Mouse (Mus musculus): Measurements from ENCODE around the gene Hnrnpa1. TPM values are rescaled to one million over a fixed set of nuclear protein-coding genes. Genes with fewer than 3 reads are reported as not detected.

Hnrnpa1 gene
- polyA plus RNA-seq, 1 experiment from 2014 or later, result 590 TPM

- Histone ChIP-seq H3K27me3 (ENCODE audit: control insufficient read depth, insufficient read depth, low read length) (no peaks in the 10 kb centered on the region), H3K4me3 (ENCODE audit: low read depth, low read length) (no peak overlapping the region), H3K36me3 (ENCODE audit: control insufficient read depth, insufficient read depth, low read length) (no peaks in the 10 kb centered on the region), H3K27ac (ENCODE audit: low read depth, low read length) (no peak overlapping the region), H3K4me2 (no peak overlapping the region), H3K9ac (ENCODE audit: low read depth, low read length) (no peak overlapping the region), H3K4me1 (ENCODE audit: control insufficient read depth, insufficient read depth, low read length) (peaks cover 6% of the 10 kb centered on the region), H3K9me3 (replicated peaks; ENCODE audit: control insufficient read depth, low read length) (no peaks in the 10 kb centered on the region)
- 82% methylated on average over 7 of the region's 7 CpGs for WGBS (ENCODE audit: insufficient replicate concordance)
- no peak for ATAC-seq (replicated peaks; ENCODE audit: insufficient number of reproducible peaks, low FRiP score, low TSS enrichment)
Measured at GRCm38 (mm10) chr15:103277949-103278348, 37.7 kb downstream of the Hnrnpa1 start.

- Histone ChIP-seq H3K9ac (ENCODE audit: low read depth, low read length) (no peak overlapping the region), H3K36me3 (ENCODE audit: control insufficient read depth, insufficient read depth, low read length) (no peaks in the 10 kb centered on the region), H3K4me2 (no peak overlapping the region), H3K27ac (ENCODE audit: low read depth, low read length) (no peak overlapping the region), H3K27me3 (ENCODE audit: control insufficient read depth, insufficient read depth, low read length) (no peaks in the 10 kb centered on the region), H3K4me1 (ENCODE audit: control insufficient read depth, insufficient read depth, low read length) (peaks cover 3% of the 10 kb centered on the region), H3K9me3 (replicated peaks; ENCODE audit: control insufficient read depth, low read length) (no peaks in the 10 kb centered on the region), H3K4me3 (ENCODE audit: low read depth, low read length) (no peak overlapping the region)
- WGBS (ENCODE audit: insufficient replicate concordance), result 61% methylated on average over 3 of the region's 3 CpGs
- no peak for ATAC-seq (replicated peaks; ENCODE audit: insufficient number of reproducible peaks, low FRiP score, low TSS enrichment)
Measured at GRCm38 (mm10) chr15:103279750-103280149, 39.5 kb downstream of the Hnrnpa1 start.

- H3K4me1 ChIP-seq (ENCODE audit: control insufficient read depth, insufficient read depth, low read length), result peaks cover 13% of the 10 kb centered on the region
- H3K4me3 ChIP-seq (ENCODE audit: low read depth, low read length), result no peak overlapping the region
- no peak overlapping the region for H3K4me2 ChIP-seq
- WGBS (ENCODE audit: insufficient replicate concordance), result 59% methylated on average over 3 of the region's 3 CpGs
- H3K9me3 ChIP-seq (replicated peaks; ENCODE audit: control insufficient read depth, low read length), result no peaks in the 10 kb centered on the region
- no peaks in the 10 kb centered on the region for H3K36me3 ChIP-seq (ENCODE audit: control insufficient read depth, insufficient read depth, low read length)
- ATAC-seq (replicated peaks; ENCODE audit: insufficient number of reproducible peaks, low FRiP score, low TSS enrichment), result no peak
- H3K27me3 ChIP-seq (ENCODE audit: control insufficient read depth, insufficient read depth, low read length), result no peaks in the 10 kb centered on the region
- H3K9ac ChIP-seq (ENCODE audit: low read depth, low read length), result no peak overlapping the region
- no peak overlapping the region for H3K27ac ChIP-seq (ENCODE audit: low read depth, low read length)
Measured at GRCm38 (mm10) chr15:103280817-103281464, 40.7 kb downstream of the Hnrnpa1 start.

- Histone ChIP-seq H3K4me1 (ENCODE audit: control insufficient read depth, insufficient read depth, low read length) (peaks cover 16% of the 10 kb centered on the region), H3K27ac (ENCODE audit: low read depth, low read length) (no peak overlapping the region), H3K9me3 (replicated peaks; ENCODE audit: control insufficient read depth, low read length) (no peaks in the 10 kb centered on the region), H3K4me2 (no peak overlapping the region), H3K27me3 (ENCODE audit: control insufficient read depth, insufficient read depth, low read length) (no peaks in the 10 kb centered on the region), H3K4me3 (ENCODE audit: low read depth, low read length) (no peak overlapping the region), H3K36me3 (ENCODE audit: control insufficient read depth, insufficient read depth, low read length) (no peaks in the 10 kb centered on the region), H3K9ac (ENCODE audit: low read depth, low read length) (no peak overlapping the region)
- 89% methylated on average over 3 of the region's 3 CpGs for WGBS (ENCODE audit: insufficient replicate concordance)
- no peak for ATAC-seq (replicated peaks; ENCODE audit: insufficient number of reproducible peaks, low FRiP score, low TSS enrichment)
Measured at GRCm38 (mm10) chr15:103281465-103282205, 41.4 kb downstream of the Hnrnpa1 start.

- H3K4me3 ChIP-seq (ENCODE audit: low read depth, low read length), result no peak overlapping the region
- no peaks in the 10 kb centered on the region for H3K27me3 ChIP-seq (ENCODE audit: control insufficient read depth, insufficient read depth, low read length)
- ATAC-seq (replicated peaks; ENCODE audit: insufficient number of reproducible peaks, low FRiP score, low TSS enrichment), result no peak
- H3K9me3 ChIP-seq (replicated peaks; ENCODE audit: control insufficient read depth, low read length), result no peaks in the 10 kb centered on the region
- H3K9ac ChIP-seq (ENCODE audit: low read depth, low read length), result no peak overlapping the region
- peaks cover 2% of the 10 kb centered on the region; the same call in 1 of the 2 replicates for H3K36me3 ChIP-seq (ENCODE audit: control insufficient read depth, insufficient read depth, low read length)
- WGBS (ENCODE audit: insufficient replicate concordance), result 74% methylated on average over 3 of the region's 3 CpGs
- no peak overlapping the region for H3K4me2 ChIP-seq
- peaks cover 16% of the 10 kb centered on the region for H3K4me1 ChIP-seq (ENCODE audit: control insufficient read depth, insufficient read depth, low read length)
- H3K27ac ChIP-seq (ENCODE audit: low read depth, low read length), result no peak overlapping the region
Measured at GRCm38 (mm10) chr15:103284066-103284465, 43.8 kb downstream of the Hnrnpa1 start.

GRCm38 (mm10) chr15:103284647-103285046 is 44.4 kb downstream of the Hnrnpa1 start:
- H3K9ac ChIP-seq (ENCODE audit: low read depth, low read length), result no peak overlapping the region
- peaks cover 5% of the 10 kb centered on the region; the same call in 1 of the 2 replicates for H3K36me3 ChIP-seq (ENCODE audit: control insufficient read depth, insufficient read depth, low read length)
- H3K4me1 ChIP-seq (ENCODE audit: control insufficient read depth, insufficient read depth, low read length), result peaks cover 17% of the 10 kb centered on the region
- H3K27me3 ChIP-seq (ENCODE audit: control insufficient read depth, insufficient read depth, low read length), result no peaks in the 10 kb centered on the region
- H3K9me3 ChIP-seq (replicated peaks; ENCODE audit: control insufficient read depth, low read length), result no peaks in the 10 kb centered on the region
- H3K27ac ChIP-seq (ENCODE audit: low read depth, low read length), result peak overlapping the region; percentile 1; the same call in 1 of the 2 replicates
- no peak overlapping the region for H3K4me3 ChIP-seq (ENCODE audit: low read depth, low read length)
- ATAC-seq (replicated peaks; ENCODE audit: insufficient number of reproducible peaks, low FRiP score, low TSS enrichment), result no peak
- 46% methylated on average over 2 of the region's 2 CpGs for WGBS (ENCODE audit: insufficient replicate concordance)
- no peak overlapping the region for H3K4me2 ChIP-seq

GRCm38 (mm10) chr15:103285778-103286417 is 45.7 kb downstream of the Hnrnpa1 start:
- ATAC-seq (replicated peaks; ENCODE audit: insufficient number of reproducible peaks, low FRiP score, low TSS enrichment), result no peak
- Histone ChIP-seq H3K4me3 (ENCODE audit: low read depth, low read length) (no peak overlapping the region), H3K4me1 (ENCODE audit: control insufficient read depth, insufficient read depth, low read length) (peaks cover 20% of the 10 kb centered on the region), H3K9me3 (replicated peaks; ENCODE audit: control insufficient read depth, low read length) (no peaks in the 10 kb centered on the region), H3K4me2 (0 out of 2 replicates have a peak overlapping the region, but pooled peaks have one; percentile 9), H3K36me3 (ENCODE audit: control insufficient read depth, insufficient read depth, low read length) (peaks cover 5% of the 10 kb centered on the region; the same call in 1 of the 2 replicates), H3K27me3 (ENCODE audit: control insufficient read depth, insufficient read depth, low read length) (no peaks in the 10 kb centered on the region), H3K27ac (ENCODE audit: low read depth, low read length) (peak overlapping the region; percentile 37), H3K9ac (ENCODE audit: low read depth, low read length) (no peak overlapping the region)
- WGBS (ENCODE audit: insufficient replicate concordance), result 75% methylated on average over 1 of the region's 1 CpGs

GRCm38 (mm10) chr15:103289600-103289999 is 49.4 kb downstream of the Hnrnpa1 start:
- H3K9me3 ChIP-seq (replicated peaks; ENCODE audit: control insufficient read depth, low read length), result no peaks in the 10 kb centered on the region
- peaks cover 18% of the 10 kb centered on the region for H3K4me1 ChIP-seq (ENCODE audit: control insufficient read depth, insufficient read depth, low read length)
- no peak overlapping the region for H3K9ac ChIP-seq (ENCODE audit: low read depth, low read length)
- H3K27ac ChIP-seq (ENCODE audit: low read depth, low read length), result no peak overlapping the region
- H3K27me3 ChIP-seq (ENCODE audit: control insufficient read depth, insufficient read depth, low read length), result no peaks in the 10 kb centered on the region
- no peak overlapping the region for H3K4me3 ChIP-seq (ENCODE audit: low read depth, low read length)
- H3K36me3 ChIP-seq (ENCODE audit: control insufficient read depth, insufficient read depth, low read length), result peaks cover 24% of the 10 kb centered on the region
- no peak overlapping the region for H3K4me2 ChIP-seq
- no peak for ATAC-seq (replicated peaks; ENCODE audit: insufficient number of reproducible peaks, low FRiP score, low TSS enrichment)
- 44% methylated on average over 5 of the region's 5 CpGs for WGBS (ENCODE audit: insufficient replicate concordance)

Data from heart, embryonic 11.5 days (tissue).